Mouse (Mus musculus) kidney, adult 18-20 months (tissue): ENCODE data around the gene Pam.
"Not testable (repeated sequence)": the region's sequence is repeated elsewhere in the genome, so short reads cannot be mapped to it uniquely, and the experiment has no call there.

Source experiments
- DNase-seq: peaks from one replicate; pipeline ENCODE4 v3.0.0; 2021

Pam gene

DNA sequence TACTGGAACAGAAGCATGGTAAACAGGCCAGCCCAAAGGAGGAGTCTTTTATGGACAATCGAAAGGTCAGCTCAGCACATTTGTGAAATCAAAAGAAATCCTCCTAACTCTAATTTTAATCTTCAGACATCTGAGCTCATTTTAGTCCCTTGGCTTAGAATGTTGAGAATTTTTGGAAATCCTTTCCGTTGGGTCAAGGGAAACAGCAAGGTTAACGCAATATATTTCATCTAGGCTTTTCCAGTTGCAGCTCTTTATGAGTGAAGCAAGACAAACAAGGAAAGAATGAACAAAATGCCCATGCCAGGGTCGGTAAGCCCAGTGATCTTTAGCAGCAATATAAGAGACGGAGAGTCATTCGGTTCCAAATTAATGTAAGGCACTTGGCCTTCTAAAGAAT, 135.3 kb downstream of the Pam start:
- no peak for DNase-seq

DNA sequence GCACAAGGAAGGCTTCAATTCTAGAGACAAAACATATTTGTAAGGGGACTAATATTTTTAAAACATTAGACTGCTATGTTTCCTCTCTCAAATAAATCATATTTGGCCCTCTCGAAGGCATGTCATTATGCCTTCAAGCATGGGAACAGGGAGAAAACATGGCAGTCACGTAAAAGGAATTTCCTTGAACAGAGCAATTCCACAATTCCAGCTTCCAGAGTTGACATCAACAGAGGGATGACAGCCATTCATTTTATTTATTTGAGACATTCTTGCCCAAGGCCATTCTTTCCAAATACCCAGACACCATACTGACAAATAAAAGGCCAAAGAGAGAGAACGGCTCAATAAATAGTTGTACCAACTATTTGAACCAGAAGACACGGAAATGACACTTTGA, 136.7 kb downstream of the Pam start:
- DNase-seq = no peak

DNA sequence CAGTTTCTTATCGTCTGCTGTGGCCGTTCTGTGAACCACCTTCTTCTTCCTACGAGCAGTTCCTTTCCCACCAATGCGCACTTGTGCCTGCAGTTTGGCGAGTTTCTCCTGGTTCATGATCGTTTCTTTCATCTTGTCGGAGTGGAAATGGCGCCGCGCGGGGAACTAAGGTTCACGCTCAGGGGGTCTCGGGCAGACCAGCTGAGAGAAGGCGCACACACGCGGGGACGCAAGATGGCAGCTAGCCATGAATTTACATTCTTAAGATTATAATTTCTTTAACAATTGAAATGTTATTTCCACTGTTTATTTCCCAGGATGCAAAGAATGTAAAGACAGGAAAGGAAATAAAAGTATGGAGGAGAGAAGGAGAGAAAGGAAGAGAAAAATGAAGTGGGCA, 146.2 kb downstream of the Pam start:
- DNase-seq = not testable (repeated sequence)

DNA sequence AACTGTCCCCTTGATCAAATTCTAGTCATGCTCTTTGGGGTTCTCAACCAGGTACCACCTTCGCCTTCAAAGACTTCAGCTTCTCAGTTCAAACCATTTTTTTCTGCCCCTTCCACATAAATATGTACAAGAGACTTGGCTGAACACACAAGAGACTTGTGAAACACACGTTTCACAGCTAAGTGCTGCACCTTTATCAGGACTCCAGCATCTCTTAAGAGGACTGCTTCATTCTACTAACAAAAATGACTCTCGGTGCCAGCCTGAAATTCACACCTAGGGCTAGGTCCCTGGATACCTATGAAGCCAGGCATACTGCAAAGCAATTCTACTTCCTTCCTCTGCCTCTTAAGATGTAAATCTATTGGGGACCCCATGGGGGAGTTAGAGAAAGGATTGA, 148.3 kb downstream of the Pam start:
- DNase-seq = no peak

DNA sequence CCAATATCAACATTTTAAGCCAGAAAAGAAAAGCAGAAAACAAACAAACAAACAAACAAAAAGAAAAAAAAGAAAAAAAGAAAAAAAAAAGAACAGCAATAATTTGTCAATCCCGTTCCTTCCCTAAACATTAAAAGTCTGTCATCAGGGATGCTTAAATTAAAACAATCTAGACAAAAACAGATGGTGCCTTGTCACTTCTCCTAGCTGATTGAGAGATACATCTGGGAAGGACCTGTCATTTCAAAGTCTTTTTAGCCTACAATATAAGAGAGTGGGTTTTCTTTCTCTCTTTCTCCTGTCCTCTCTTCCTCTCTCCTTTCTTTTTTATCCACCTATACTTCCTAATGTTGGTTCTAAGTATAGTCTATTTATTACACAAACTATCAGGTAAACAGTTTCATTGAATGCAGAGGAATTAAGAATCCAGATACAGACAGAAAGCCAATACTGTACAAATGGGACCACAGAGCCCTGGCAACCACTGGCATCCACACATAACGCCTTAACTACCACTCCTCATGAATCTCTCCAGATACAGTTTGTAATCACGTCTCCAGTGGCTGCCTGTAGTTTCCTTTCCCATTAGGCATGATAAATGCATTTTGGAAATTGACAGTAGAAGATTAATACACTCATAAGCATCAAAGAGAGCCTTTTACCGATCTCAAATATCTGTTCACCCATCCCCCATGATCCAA, 151.4 kb downstream of the Pam start:
- no peak for DNase-seq

DNA sequence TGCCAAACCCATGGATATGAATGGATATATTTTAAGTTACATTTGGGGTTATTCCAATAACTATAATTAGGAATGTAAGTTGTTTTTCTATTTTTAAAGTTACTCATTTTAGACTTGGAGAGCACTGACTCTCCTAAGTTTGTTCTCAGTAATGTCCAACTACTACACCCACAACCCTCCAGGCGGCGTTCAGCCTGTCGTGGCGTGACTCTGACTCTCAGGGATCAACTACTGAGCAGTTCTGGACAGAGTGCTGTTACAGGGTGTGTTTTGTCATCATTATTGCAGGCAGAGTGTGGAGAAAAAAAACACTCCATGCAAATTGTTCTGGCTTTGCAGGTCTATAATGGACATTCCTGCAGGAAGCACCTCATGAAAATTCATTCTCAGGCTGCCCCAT, 152.0 kb downstream of the Pam start:
- DNase-seq = peak; percentile 22

DNA sequence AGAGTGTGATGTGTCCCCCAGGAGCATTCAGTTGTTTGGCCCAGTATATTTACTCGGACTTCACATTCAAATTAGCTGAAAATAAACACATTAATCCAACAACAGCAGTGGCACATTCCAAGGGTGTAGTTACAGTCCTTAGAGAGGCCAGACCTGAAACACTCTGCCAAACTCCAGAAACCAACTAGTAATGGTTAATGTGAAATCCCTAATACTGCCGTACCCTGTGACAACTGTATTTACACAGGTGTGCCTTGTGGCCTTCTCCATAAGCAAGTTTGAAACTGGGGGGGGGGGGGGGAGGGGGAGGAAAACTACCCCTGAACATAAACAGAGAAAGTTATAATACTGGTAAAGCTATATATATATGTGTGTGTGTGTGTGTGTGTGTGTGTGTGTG, 152.5 kb downstream of the Pam start:
- no peak for DNase-seq

DNA sequence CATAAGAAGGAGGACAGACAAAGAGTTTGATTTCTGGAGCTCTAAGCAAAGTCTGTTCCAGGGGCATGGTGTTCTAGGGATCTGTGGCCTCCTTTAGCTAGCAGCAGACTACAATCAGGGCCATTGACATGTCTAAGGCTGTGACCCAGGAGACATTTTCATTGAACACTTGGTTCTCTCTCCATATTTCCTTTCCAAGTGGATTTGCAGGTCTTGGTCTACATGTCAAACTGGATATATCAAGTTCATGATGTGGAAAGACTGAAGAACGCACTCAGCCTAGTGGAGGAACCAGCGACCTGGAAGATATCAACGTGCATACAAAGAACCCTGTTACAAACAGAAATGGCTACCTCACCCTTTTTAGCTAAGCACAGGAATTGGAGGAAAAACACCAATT, 156.9 kb downstream of the Pam start:
- DNase-seq = no peak

DNA sequence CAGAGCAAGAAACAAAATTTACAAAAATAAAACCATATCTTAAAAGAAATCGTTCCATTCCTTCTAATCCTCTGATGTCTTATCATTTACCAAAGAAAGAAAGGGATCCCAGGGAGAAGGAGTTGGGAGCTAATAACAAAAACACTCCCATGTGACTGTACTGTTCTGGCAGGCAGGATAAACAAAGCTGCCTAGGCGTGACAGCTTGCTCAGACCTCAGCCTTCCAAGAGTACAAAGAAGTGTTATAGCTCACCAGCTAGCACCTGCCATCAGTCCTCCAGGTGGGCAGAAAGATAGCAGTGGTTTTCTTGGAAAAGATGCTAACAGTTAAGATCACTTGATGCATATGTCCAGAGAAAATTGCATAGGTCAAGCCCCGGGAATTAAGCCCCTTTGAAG, 157.4 kb downstream of the Pam start:
- DNase-seq = no peak

DNA sequence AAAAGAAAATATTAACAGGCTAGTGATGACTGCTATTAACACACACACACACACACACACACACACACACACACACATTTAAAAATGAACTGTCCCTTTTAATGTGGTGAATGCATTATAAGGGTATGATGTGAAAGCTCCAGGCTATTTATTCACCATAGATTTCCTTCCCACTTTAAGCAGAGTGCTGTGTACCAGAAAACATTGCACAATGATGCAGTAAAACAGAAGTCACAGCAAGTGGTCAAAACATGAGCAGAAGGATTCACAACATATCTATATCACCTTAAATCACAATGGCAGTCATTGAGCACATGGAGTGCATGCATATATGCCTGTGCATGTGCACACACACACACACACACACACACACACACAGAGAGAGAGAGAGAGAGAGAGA, 160.5 kb downstream of the Pam start:
- no peak for DNase-seq

DNA sequence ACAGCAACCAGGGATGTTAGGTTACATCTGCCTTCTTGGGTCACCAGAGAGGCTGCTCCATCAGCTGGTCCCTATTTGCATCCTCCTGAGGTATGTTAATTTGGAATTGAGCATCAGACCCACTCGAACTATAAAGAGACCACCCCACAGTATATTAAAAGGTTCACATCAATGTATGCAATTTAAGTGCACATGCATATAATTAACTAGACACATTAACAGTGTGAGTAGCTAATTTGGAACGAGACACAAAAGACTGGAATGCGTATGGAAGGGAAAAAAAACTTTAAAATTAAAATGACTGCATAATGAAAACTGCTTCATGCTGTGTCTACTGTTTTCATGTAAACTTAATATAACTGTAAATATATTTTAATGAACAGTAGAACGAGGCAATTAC, 164.2 kb downstream of the Pam start:
- DNase-seq = no peak

DNA sequence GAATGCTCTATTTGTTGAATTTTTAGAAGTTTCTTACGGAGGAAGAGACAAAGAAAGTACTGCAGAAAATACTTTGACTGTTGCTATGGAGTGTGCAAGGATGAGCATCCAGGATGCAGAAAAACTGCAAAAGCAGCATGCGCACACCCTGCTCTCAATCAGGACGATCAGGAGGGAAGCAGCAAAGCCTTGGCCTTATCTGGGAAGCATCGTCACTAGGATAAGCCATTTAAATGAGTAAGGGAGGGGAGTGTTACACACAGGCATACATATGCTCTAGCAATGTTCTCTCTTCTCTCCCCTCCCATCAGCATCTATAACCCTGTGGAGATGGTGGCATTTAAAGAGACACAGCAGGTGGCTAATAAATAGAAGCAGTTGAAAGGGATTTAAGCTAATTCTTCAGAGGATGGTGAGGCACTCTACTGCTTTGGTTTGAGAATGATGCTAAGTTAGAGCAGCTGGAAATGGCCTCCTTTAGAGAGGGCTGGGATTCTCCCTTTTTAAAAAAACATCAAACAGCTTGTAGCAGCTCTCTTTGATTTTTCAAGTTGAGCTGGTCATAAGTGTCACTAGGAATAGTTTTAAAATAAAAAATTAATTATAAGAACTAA, 165.9 kb downstream of the Pam start:
- no peak for DNase-seq

DNA sequence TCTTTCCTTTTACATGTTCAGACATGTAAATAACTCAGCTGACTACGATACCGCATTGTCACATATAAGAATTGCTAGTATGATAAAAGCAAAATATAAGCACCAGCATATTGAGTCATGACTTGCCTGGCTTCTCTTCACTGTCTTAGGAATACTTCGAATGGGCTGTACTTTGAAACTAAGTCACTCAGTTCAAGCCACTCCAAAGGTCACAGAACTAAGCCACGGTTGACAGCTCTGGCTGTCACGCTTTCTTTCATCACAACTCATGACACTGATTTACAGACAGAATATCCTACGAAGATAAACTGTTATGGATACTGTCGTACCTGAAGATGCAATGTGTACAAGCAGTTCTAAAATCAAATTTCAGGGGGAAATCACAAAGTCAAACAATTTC, 168.7 kb downstream of the Pam start:
- DNase-seq = peak; percentile 42

DNA sequence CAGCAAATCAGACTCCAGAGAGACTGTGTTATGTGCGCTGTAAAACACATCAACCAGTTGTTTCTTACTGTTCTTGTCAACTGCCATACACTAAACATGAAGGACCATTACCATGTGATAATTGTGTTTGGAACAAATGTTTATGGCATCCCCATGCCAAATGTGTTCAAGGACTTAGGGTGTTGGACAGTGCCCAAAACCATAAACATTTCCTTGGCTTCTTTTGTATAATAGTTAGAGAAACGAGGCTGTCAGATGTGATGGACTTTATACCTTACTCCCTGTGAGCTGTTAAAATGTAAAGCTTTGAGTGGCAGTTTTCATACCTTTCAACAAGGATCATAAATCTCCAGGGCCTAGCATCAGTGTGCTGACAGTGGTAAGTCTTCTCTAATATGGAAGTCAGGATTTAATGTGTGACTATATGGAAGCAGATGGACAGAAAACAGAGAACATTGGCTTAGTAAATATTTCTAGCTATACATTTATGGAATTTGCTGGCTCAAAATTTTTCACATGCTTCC, 169.4 kb downstream of the Pam start:
- DNase-seq = no peak

DNA sequence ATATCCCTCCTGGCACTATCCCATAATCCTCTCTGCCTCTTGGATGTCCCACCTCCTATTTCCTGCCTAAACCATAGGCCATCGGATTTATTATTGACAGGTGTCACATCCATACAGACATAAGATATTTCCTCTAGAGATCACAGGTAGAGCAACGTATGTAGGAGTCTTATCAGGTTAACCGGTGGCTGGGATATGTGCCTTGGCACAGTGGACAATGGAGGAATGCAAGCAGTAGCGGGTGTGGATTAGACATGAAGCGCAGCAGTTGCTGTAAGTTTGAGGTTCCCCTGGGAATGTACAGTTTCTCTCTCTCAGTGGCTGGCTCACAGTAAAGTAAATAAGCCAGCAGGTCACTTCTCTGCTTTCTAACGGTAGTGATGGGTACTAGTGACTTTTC, 173.1 kb downstream of the Pam start:
- no peak for DNase-seq

DNA sequence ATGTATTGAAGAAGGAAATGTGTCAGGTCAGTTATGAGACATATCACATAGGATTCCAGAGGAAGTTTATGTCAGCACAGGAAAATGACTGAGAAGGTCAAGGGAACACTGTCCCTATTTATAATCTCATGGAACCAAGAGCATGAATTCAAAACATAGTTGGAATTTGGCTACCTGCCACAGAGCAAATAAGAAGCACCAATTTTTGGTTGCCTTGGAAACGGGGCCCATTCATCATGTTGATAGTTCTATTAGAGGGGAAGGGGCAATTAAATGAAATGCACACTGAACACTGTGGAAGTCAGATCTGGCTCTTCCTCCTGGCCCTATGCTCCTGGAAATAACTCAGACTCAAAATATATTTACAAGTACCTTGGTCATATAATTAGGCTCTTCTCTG, 173.6 kb downstream of the Pam start:
- DNase-seq = no peak

DNA sequence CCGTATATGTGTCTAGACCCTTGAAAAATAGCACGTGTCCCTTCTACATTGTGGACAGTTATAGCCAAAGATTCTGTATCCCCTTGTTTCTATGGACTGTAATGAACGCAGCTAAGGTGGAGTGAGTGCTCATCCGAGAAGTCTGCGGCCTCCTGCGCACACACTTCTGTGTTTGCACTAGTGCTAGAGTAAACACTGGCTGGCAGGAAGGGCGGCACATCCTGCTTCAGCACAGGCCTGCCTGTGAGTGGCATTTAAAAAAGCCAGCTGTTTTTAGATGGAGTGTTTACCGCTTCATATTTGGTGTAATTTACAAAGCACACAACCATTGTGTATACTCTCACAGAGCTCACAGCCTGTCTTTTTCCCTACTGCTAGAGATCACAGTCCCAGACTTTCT, 177.0 kb downstream of the Pam start:
- DNase-seq = no peak

DNA sequence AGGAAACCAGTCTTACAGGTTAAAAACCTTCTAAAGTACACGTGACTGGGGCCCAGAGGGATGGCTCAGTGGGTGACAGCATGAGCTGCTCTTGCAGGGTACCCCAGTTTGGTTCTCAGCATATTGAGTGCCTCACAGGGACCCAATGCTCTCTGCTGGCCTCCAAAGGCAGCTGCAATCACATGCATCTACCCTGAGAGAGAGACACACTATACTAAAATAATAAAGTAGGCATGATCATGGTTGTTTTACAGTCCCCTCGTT, 178.5 kb downstream of the Pam start:
- DNase-seq = no peak

DNA sequence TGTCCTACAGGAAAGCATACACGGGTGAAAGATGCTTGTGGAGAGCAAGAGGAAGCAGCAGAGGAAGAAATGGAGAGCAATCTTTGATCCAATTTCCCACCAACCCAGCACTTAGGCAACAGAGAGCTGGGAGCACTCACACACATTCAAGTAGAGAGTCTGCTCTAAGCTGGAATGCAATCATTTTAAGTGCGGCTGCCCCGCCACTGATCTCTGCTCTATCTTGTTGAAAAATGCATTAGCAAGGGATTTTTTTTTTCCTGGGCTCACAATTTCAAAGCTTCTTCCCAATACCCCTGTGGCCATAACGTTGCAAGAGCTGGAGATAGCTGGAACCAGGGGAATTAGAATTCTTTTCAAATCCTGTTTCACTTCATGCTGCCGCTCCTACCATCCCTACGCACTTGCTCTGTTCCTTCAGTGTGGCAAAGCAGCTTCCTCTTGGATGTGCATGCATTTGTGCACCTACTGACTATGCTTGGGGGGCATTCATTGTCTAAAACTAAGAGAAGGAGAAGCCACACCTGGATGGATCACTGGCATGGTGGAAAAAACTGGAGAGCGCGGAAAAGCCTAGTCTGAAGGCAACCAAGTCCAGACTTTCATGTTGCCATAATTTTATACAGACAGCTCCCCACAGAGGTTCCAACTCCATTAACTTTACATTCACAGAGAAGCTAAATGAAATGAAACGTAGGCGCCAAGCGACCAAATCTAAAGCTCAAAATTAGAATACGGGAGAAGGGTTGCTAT, 179.1 kb downstream of the Pam start:
- DNase-seq = no peak

DNA sequence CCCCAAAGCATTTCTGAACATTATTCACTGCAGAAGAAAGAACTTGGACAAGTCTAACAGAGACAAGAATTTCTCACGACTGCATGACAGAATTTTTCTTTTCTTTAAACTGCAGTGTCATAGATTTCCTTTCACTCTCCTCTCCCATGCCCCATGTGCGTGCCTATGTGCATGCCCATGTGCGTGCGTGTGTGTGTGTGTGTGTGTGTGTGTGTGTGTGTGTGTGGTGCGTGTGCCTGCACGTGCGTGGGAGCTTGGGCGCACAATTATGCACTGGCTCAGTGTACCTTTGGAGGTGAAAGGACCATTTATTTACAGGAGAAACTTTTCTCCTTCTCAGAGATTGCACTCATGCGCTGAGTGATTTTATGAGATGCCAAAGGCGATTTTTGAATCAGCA, 179.7 kb downstream of the Pam start:
- no peak for DNase-seq

DNA sequence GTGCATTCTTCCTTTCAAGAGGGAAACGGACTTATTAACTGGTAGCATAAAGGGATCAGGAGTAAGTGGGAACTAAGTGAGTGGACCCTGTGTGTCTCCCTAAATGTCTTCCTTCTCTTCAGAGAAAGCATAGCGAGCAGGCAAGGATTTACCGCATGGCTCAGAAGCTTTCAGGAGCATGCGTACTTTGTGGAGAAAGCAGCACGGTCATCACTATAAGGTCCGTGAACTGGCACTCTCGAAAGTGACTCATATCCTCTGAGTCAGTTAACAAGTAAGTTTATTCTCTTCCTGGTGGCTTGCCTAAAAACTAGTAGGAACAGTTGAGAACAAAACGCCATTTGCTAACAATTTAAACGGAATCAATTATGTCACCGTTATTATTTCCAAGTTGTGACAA, 184.6 kb downstream of the Pam start:
- no peak for DNase-seq

DNA sequence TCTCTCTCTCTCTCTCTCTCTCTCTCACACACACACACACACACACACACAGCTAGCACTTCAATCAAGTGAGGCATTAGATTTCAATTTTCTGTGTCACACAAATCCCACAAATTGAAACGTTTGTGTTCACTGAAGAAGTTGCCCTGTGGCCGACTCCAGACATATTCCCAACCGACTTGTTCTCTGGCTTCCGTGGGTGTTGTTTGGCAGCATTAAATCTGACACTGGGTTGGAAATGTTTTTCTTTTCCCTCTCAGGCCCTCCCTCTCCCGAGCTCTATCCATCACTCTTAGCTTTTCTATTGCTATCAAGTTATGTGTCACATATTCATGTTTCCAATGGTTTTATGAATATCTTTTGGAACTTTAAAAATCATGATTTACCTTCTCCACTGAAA, 185.9 kb downstream of the Pam start:
- no peak for DNase-seq

DNA sequence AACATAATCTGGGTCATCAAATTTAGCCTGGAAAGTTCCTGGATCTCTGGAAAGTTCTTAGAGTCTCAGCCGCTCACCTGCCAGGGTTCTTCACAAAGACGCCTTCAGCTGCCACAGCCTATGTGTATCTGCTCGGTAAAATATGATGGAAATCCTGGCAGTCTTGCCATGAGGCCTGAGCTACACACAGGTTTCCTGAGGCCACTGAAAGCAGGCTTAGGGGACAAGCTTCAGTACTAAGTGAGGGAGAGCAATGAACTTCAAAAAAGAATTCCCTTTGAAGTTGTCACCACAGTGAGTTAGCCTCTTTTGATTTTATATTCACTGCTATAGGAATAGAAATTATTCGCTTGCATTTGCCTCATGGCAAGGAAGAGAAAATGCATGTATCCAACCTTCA, 186.7 kb downstream of the Pam start:
- DNase-seq = no peak

DNA sequence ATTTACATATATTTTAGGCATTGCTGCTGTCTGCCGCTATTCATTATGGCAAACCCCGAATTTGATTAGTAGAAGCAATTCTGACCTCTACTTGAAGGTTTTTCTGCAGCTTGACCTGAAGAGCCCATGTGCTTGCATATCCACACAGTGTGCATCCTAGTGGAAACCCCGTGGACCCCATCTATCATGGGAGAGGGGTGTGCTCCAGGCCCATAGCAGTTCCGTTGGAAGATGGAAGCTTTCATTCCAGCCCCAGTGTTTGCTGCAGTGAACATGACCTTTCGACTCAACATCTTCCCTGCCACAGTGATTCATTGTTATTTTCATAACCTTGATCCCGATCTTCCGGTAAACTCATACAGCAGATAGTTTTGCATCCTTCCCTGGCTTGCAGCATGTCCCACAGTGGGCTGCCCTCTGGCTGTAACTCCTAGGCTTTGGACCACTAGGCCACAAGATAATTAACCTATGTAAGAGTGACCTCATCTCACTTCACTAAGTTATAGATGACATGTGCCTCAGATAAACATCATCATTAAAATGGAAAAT, 191.5 kb downstream of the Pam start:
- DNase-seq = no peak
